Mouse (Mus musculus) cerebellum, adult 2 months (tissue): ENCODE data around the gene Fam189a2. TPM values are rescaled to one million over a fixed set of nuclear protein-coding genes. Genes with fewer than 3 reads are reported as not detected.

Source experiments
- DNase-seq, 2 experiments: peaks; one replicate each; pipeline ENCODE4 v3.0.0; 2021
- H3K27ac ChIP-seq: fragments of 200-500 bp; 2 replicates; pipeline ENCODE4 v1.5.1; 2012; ENCODE audit warnings: low read length, control low read depth, inconsistent platforms; ENCODE audit not compliant: insufficient read depth
- H3K27me3 ChIP-seq: fragments of 200-500 bp; 2 replicates; pipeline ENCODE4 v1.6.1; 2012; ENCODE audit warnings: inconsistent platforms, mild to moderate bottlenecking, low read length, moderate library complexity; ENCODE audit not compliant: control insufficient read depth, insufficient read depth
- H3K4me1 ChIP-seq: fragments of 200-500 bp; 2 replicates; pipeline ENCODE4 v1.6.1; 2011; ENCODE audit warnings: low read length; ENCODE audit not compliant: control insufficient read depth, insufficient read depth
- H3K4me3 ChIP-seq: fragments of 200-500 bp; replicated peaks from 2 replicates; pipeline ENCODE3; 2011; ENCODE audit warnings: mild to moderate bottlenecking, low read depth, low read length, control low read depth; ENCODE audit not compliant: insufficient read depth
- CTCF ChIP-seq: fragments of 200-500 bp; IDR thresholded peaks from 2 replicates; pipeline ENCODE4 v1.5.1; 2011; ENCODE audit warnings: low read depth, mild to moderate bottlenecking, control low read depth, low read length, moderate library complexity, borderline replicate concordance; ENCODE audit not compliant: insufficient read depth
- POLR2A ChIP-seq: fragments of 200-500 bp; IDR thresholded peaks from 2 replicates; pipeline ENCODE4 v1.6.1; 2011; ENCODE audit warnings: low read length, control low read depth, borderline replicate concordance; ENCODE audit not compliant: insufficient read depth
- WGBS: fragments of 180-500 bp; shearing (Covaris S2); methylation state at CpG from one replicate; pipeline ENCODE4 v1.1.7; 2018; 5-methylcytosine and 5-hydroxymethylcytosine counted together
- polyA plus RNA-seq: library from polyadenylated mRNA; depleted of rRNA; stranded (reverse); fragments of >200 nt; gene quantifications from 2 replicates; pipeline ENCODE4 v1.2.3, GENCODE M21; 2012

Gene Fam189a2
- polyA plus RNA-seq, 1 experiment: 18.8 TPM

GRCm38 (mm10) chr19:24058021-24058420, 27.2 kb upstream of the Fam189a2 start:
- whole genome bisulfite sequencing: 26% methylated on average over 5 of the region's 5 CpGs
- H3K27ac ChIP-seq: no peak overlapping the region
- no peak for TF ChIP-seq CTCF
- TF ChIP-seq POLR2A: no peak
- H3K27me3 ChIP-seq: no peaks in the 10 kb centered on the region
- peaks cover 12% of the 10 kb centered on the region for H3K4me1 ChIP-seq
- no peak overlapping the region for H3K4me3 ChIP-seq
- no peak for DNase-seq

GRCm38 (mm10) chr19:24056880-24057279, 26.1 kb upstream of the Fam189a2 start:
- no peak overlapping the region for H3K27ac ChIP-seq
- TF ChIP-seq CTCF (no peak), POLR2A (no peak)
- DNase-seq: no peak
- 98% methylated on average over 1 of the region's 1 CpGs for WGBS
- no peaks in the 10 kb centered on the region for H3K27me3 ChIP-seq
- no peak overlapping the region for H3K4me3 ChIP-seq
- peaks cover 12% of the 10 kb centered on the region for H3K4me1 ChIP-seq

GRCm38 (mm10) chr19:24054904-24055303, 24.1 kb upstream of the Fam189a2 start:
- H3K27me3 ChIP-seq: no peaks in the 10 kb centered on the region
- H3K4me3 ChIP-seq: no peak overlapping the region
- peaks cover 12% of the 10 kb centered on the region for H3K4me1 ChIP-seq
- H3K27ac ChIP-seq: no peak overlapping the region
- peak; percentile 9 to 65 for DNase-seq
- WGBS: 21% methylated on average over 2 of the region's 2 CpGs
- TF ChIP-seq POLR2A (no peak), CTCF (no peak)

GRCm38 (mm10) chr19:24054265-24054664, 23.4 kb upstream of the Fam189a2 start:
- Histone ChIP-seq H3K27me3 (no peaks in the 10 kb centered on the region), H3K27ac (no peak overlapping the region), H3K4me1 (peaks cover 12% of the 10 kb centered on the region), H3K4me3 (no peak overlapping the region)
- whole genome bisulfite sequencing: 91% methylated on average over 5 of the region's 5 CpGs
- no peak for TF ChIP-seq POLR2A
- DNase-seq: no peak

GRCm38 (mm10) chr19:24050514-24050913, 19.7 kb upstream of the Fam189a2 start:
- TF ChIP-seq CTCF (no peak), POLR2A (no peak)
- 81% methylated on average over 2 of the region's 2 CpGs for WGBS
- H3K4me1 ChIP-seq: peaks cover 3% of the 10 kb centered on the region; the same call in 1 of the 2 replicates
- H3K4me3 ChIP-seq: no peak overlapping the region
- no peak for DNase-seq
- no peak overlapping the region for H3K27ac ChIP-seq
- H3K27me3 ChIP-seq: no peaks in the 10 kb centered on the region

- Histone ChIP-seq H3K4me1 (no peaks in the 10 kb centered on the region), H3K4me3 (no peak overlapping the region), H3K27ac (no peak overlapping the region), H3K27me3 (no peaks in the 10 kb centered on the region)
- no peak for DNase-seq
- TF ChIP-seq POLR2A: no peak
- TF ChIP-seq CTCF: no peak
- WGBS: 86% methylated on average over 3 of the region's 3 CpGs
Measured at GRCm38 (mm10) chr19:24049329-24049728, 18.5 kb upstream of the Fam189a2 start.

GRCm38 (mm10) chr19:24046395-24046993, 15.7 kb upstream of the Fam189a2 start:
- no peak overlapping the region for H3K4me3 ChIP-seq
- TF ChIP-seq POLR2A (no peak), CTCF (no peak)
- no peak overlapping the region for H3K27ac ChIP-seq
- 88% methylated on average over 10 of the region's 10 CpGs for WGBS
- DNase-seq: no peak
- no peaks in the 10 kb centered on the region for H3K4me1 ChIP-seq
- no peaks in the 10 kb centered on the region for H3K27me3 ChIP-seq

- no peak for DNase-seq
- H3K4me1 ChIP-seq: no peaks in the 10 kb centered on the region
- no peak overlapping the region for H3K27ac ChIP-seq
- H3K4me3 ChIP-seq: no peak overlapping the region
- H3K27me3 ChIP-seq: no peaks in the 10 kb centered on the region
- no peak for TF ChIP-seq POLR2A
- TF ChIP-seq CTCF: no peak
- 91% methylated on average over 2 of the region's 2 CpGs for WGBS
Measured at GRCm38 (mm10) chr19:24042387-24042786, 11.6 kb upstream of the Fam189a2 start.
